ENCODE assay signal across 9 mouse cellular contexts in genomic region chr11:16904302-16905011, GRCm38 (mm10). TPM values are rescaled to one million over a fixed set of nuclear protein-coding genes. Genes with fewer than 3 reads are reported as not detected.
DNase-seq lines count a peak whose midpoint lies in the region; ATAC-seq and TF ChIP-seq lines count a peak whose summit lies in the region.
"Had no signal": no experiment of that assay in that cellular context is flagged by ENCODE, and none has a peak within 500 bp of the region (broad histone marks: within the 10 kb centered on the region; RNA-seq: fewer than 3 reads in every experiment).

No protein-coding gene starts in this region.

- TF ChIP-seq CTCF in embryonic fibroblast, embryonic 13.5 days (IDR thresholded peaks at IDR 0.05; ENCODE audit: borderline replicate concordance, insufficient read depth, low read length): no peak

- H3K27me3 ChIP-seq in limb, embryonic 14.5 days (ENCODE audit: control insufficient read depth, insufficient read depth, low read length): no peaks in the 10 kb centered on the region
- H3K27me3 ChIP-seq: liver, embryonic 15.5 days had no signal

- TF ChIP-seq POLR2A in embryonic fibroblast, embryonic 13.5 days (IDR thresholded peaks at IDR 0.05; ENCODE audit: low read depth, low read length): no peak
- TF ChIP-seq POLR2A in limb, embryonic 14.5 days (IDR thresholded peaks at IDR 0.05; ENCODE audit: borderline replicate concordance, extremely low read depth, insufficient read depth, insufficient read length): no peak

- no peak overlapping the region for H3K4me2 ChIP-seq in limb, embryonic 14.5 days (replicated peaks; ENCODE audit: low read depth, low read length, severe bottlenecking)
- H3K4me2 ChIP-seq: liver, embryonic 15.5 days had no signal

- no peak overlapping the region for H3K4me3 ChIP-seq in embryonic fibroblast, embryonic 13.5 days (ENCODE audit: insufficient read depth, low read length)
- no peak overlapping the region for H3K4me3 ChIP-seq in limb, embryonic 14.5 days (replicated peaks; ENCODE audit: low read length)
- H3K4me3 ChIP-seq: liver, embryonic 15.5 days had no signal

- 0 out of 2 replicates have a peak, but pooled peaks have one; percentile 25 for ATAC-seq in limb, embryonic 14.5 days (ENCODE audit: low FRiP score, low read depth)

- peak overlapping the region; percentile 7 for H3K27ac ChIP-seq in embryonic fibroblast, embryonic 13.5 days (ENCODE audit: insufficient read depth, low read length)
- no peak overlapping the region for H3K27ac ChIP-seq in limb, embryonic 14.5 days (replicated peaks; ENCODE audit: low read depth, low read length)
- H3K27ac ChIP-seq: liver, embryonic 15.5 days had no signal

- no peaks in the 10 kb centered on the region for H3K9me3 ChIP-seq in limb, embryonic 14.5 days (ENCODE audit: control insufficient read depth, low read length)
- H3K9me3 ChIP-seq: liver, embryonic 15.5 days had no signal

- H3K9ac ChIP-seq in limb, embryonic 14.5 days (ENCODE audit: low read depth, low read length, severe bottlenecking): no peak overlapping the region
- H3K9ac ChIP-seq: liver, embryonic 15.5 days had no signal

- peaks cover 25% of the 10 kb centered on the region for H3K36me3 ChIP-seq in limb, embryonic 14.5 days (ENCODE audit: control insufficient read depth, insufficient read depth, low read length)
- H3K36me3 ChIP-seq: liver, embryonic 15.5 days had no signal

- 65% methylated on average over 8 of the region's 8 CpGs for WGBS in limb, embryonic 14.5 days

- H3K4me1 ChIP-seq in embryonic fibroblast, embryonic 13.5 days (ENCODE audit: control insufficient read depth, insufficient read depth, low read length): peaks cover 9% of the 10 kb centered on the region
- peaks cover 18% of the 10 kb centered on the region for H3K4me1 ChIP-seq in limb, embryonic 14.5 days (ENCODE audit: control insufficient read depth, insufficient read depth, low read length)
- H3K4me1 ChIP-seq: liver, embryonic 15.5 days had no signal

- DNase-seq in adrenal gland, adult 2 months: peak; percentile 37
- DNase-seq in adrenal gland, postnatal 25 days: no peak
- peak; percentile 29 to 69 for DNase-seq in layer of hippocampus, adult 18-20 months (ENCODE audit: low spot score in 2 of 2)
- DNase-seq in layer of hippocampus, postnatal 10 days (ENCODE audit: low spot score in 2 of 2): no peak
- DNase-seq in limb, embryonic 14.5 days (ENCODE audit: low spot score): peak; percentile 61
- DNase-seq in embryo, embryonic 9.5 days (ENCODE audit: extremely low spot score): no peak
- no peak for DNase-seq in thymus, postnatal 25 days

RNA-seq across cellular contexts. Expression of gene Fbxo48, which starts 46.7 kb away (rescaled TPM):
- total RNA-seq in adrenal gland, adult 2 months (2021): under 1 TPM; 0.32 to 0.52 TPM
- 0.11 and 0.15 TPM in 2 replicates for polyA plus RNA-seq in adrenal gland, adult 2 months (2012; rRNA removed)
- 1.6 and 1.7 TPM in 2 replicates for total RNA-seq in adrenal gland, postnatal 25 days (2021)
- total RNA-seq in layer of hippocampus, adult 18-20 months (2021): 1 to 10 TPM; 1.6 to 2.2 TPM
- total RNA-seq in layer of hippocampus, postnatal 10 days (2021): 1 to 10 TPM in 1 of 2 experiments, under 1 TPM in 1; 0.98 to 2.1 TPM
- polyA plus RNA-seq in embryonic fibroblast, embryonic 13.5 days (2011; ENCODE audit: insufficient read length, low read depth, missing spikeins): 3.4 and 5.4 TPM in 2 replicates
- 2.9 and 4.1 TPM in 2 replicates for polyA plus RNA-seq in limb, embryonic 14.5 days (2012; rRNA removed)
- 1.4 and 2.2 TPM in 2 replicates for polyA plus RNA-seq in limb, embryonic 14.5 days (2014; fragmentation: Nextera tagmentation; extraction: Ambion mirVana)

Comparison
In these comparisons a context has a peak if more than half of its experiments do, and no peak if none do; other contexts are left out.
1. DNase-seq: peak in adrenal gland, adult 2 months (single experiment), layer of hippocampus, adult 18-20 months (2 of 2) and limb, embryonic 14.5 days (single experiment); none in adrenal gland, postnatal 25 days (single experiment), layer of hippocampus, postnatal 10 days (0 of 2), embryo, embryonic 9.5 days (single experiment) and thymus, postnatal 25 days (single experiment).